Mouse (Mus musculus): Measurements from ENCODE around the gene Kat14. TPM values are rescaled to one million over a fixed set of nuclear protein-coding genes. Genes with fewer than 3 reads are reported as not detected.
"Not testable (repeated sequence)": the region's sequence is repeated elsewhere in the genome, so short reads cannot be mapped to it uniquely, and the experiment has no call there.

The Kat14 gene
- polyA plus RNA-seq, 1 experiment from 2014 or later: 51.3 TPM

GRCm38 (mm10) chr2:144338149-144338548 lies 30.6 kb upstream of the Kat14 start:
- not testable (repeated sequence) for H3K27ac ChIP-seq; H3K9me3 ChIP-seq; H3K9ac ChIP-seq; ATAC-seq (ENCODE audit: insufficient number of reproducible peaks, insufficient read depth, low FRiP score, low TSS enrichment); H3K4me2 ChIP-seq (replicated peaks); H3K4me3 ChIP-seq; H3K4me1 ChIP-seq; H3K36me3 ChIP-seq
- WGBS: 76% methylated on average over 6 of the region's 6 CpGs
- H3K27me3 ChIP-seq: peaks cover 25% of the 10 kb centered on the region

DNA sequence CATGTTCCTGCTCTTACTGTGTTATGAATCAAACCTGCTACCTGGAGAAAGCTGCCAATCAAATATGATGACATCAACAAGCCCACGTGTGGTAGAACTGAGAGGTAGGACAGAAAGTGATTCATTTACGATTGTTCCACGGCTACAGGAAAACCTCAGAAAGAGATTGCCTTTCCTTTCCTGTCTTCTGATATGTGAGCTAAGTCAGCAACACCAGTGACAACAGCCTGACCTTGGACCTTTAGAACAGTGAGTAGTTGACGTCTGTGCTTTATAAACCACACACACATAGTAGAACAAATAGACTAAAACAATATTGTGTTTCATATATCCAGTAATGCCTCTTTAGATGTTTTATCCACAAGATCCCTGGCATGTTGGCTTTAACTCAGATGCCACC lies 25.6 kb upstream of the Kat14 start:
- Histone ChIP-seq H3K4me3 (no peak overlapping the region), H3K27me3 (no peaks in the 10 kb centered on the region), H3K4me2 (replicated peaks) (no peak overlapping the region), H3K36me3 (no peaks in the 10 kb centered on the region), H3K9me3 (no peaks in the 10 kb centered on the region), H3K27ac (no peak overlapping the region), H3K4me1 (no peaks in the 10 kb centered on the region), H3K9ac (no peak overlapping the region)
- 80% methylated on average over 4 of the region's 4 CpGs for WGBS
- no peak for ATAC-seq (ENCODE audit: insufficient number of reproducible peaks, insufficient read depth, low FRiP score, low TSS enrichment)

- H3K4me1 ChIP-seq: no peaks in the 10 kb centered on the region
- 61% methylated on average over 3 of the region's 3 CpGs for WGBS
- H3K27ac ChIP-seq: no peak overlapping the region
- H3K9me3 ChIP-seq: no peaks in the 10 kb centered on the region
- H3K27me3 ChIP-seq: no peaks in the 10 kb centered on the region
- H3K4me2 ChIP-seq (replicated peaks): no peak overlapping the region
- no peak overlapping the region for H3K9ac ChIP-seq
- no peaks in the 10 kb centered on the region for H3K36me3 ChIP-seq
- no peak overlapping the region for H3K4me3 ChIP-seq
- ATAC-seq (ENCODE audit: insufficient number of reproducible peaks, insufficient read depth, low FRiP score, low TSS enrichment): no peak
These were observed 20.3 kb upstream of the Kat14 start for GRCm38 (mm10) chr2:144348525-144348924.

GRCm38 (mm10) chr2:144352843-144353242 lies 15.9 kb upstream of the Kat14 start:
- H3K36me3 ChIP-seq: no peaks in the 10 kb centered on the region
- H3K9me3 ChIP-seq: no peaks in the 10 kb centered on the region
- no peak overlapping the region for H3K4me3 ChIP-seq
- H3K9ac ChIP-seq: no peak overlapping the region
- H3K4me1 ChIP-seq: no peaks in the 10 kb centered on the region
- ATAC-seq (ENCODE audit: insufficient number of reproducible peaks, insufficient read depth, low FRiP score, low TSS enrichment): no peak
- 88% methylated on average over 11 of the region's 11 CpGs for WGBS
- no peaks in the 10 kb centered on the region for H3K27me3 ChIP-seq
- H3K4me2 ChIP-seq (replicated peaks): no peak overlapping the region
- H3K27ac ChIP-seq: no peak overlapping the region

DNA sequence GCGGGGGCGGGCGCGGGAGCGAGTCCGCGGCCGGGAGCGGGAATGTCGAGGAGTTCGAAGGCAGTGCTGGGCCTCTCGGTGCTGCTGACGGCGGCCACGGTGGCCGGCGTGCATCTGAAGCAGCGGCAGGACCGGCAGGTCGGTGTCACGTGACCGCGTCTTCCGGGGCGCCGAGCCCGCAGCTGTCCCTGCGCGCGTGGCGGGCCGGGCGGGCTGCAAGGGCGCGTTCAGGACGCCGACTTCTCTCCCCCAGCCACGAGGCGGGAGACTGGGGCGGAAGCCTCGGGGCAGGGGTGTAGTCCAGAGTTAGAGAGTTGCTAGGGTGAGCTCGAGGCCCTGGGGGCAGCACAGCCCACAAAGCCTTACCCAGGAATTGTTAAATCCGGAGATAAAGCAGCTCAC lies 238 bp downstream of the Kat14 start:
- H3K9me3 ChIP-seq: no peaks in the 10 kb centered on the region
- peak; percentile 64 for ATAC-seq (ENCODE audit: insufficient number of reproducible peaks, insufficient read depth, low FRiP score, low TSS enrichment)
- under 1% methylated on average over 32 of the region's 43 CpGs for WGBS

DNA sequence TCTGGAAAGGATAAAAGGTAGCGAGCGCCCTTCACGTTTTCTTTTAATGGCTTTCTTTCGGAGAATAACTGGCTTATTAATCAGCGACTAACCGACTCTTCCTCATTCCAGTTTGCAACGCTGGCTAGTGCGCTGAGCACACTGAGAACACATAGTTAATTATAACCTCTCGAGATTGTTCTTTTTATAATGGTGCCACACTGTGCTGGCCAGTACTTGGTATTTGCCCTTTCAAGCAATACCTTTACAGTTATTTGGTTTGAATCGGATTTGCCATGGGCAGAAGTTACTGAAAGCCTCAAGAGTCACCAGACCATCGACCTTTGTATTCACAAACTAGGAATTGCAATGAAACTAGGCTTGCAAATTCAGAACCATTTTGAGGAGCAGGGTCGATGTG lies 728 bp downstream of the Kat14 start:
- no peak for ATAC-seq (ENCODE audit: insufficient number of reproducible peaks, insufficient read depth, low FRiP score, low TSS enrichment)
- no peaks in the 10 kb centered on the region for H3K9me3 ChIP-seq
- H3K4me2 ChIP-seq (replicated peaks): peak overlapping the region; percentile 72
- no peaks in the 10 kb centered on the region for H3K27me3 ChIP-seq
- H3K36me3 ChIP-seq: peaks cover 13% of the 10 kb centered on the region
- H3K27ac ChIP-seq: peak overlapping the region; percentile 94
- 3% methylated on average over 12 of the region's 12 CpGs for WGBS
- peaks cover 12% of the 10 kb centered on the region; the same call in 1 of the 2 replicates for H3K4me1 ChIP-seq
- H3K4me3 ChIP-seq: peak overlapping the region; percentile 87
- peak overlapping the region; percentile 80 for H3K9ac ChIP-seq

More for the DNA sequence above, 238 bp downstream of the Kat14 start:
- Histone ChIP-seq H3K9ac (peak overlapping the region; percentile 80), H3K27me3 (no peaks in the 10 kb centered on the region), H3K4me3 (peak overlapping the region; percentile 87), H3K4me2 (replicated peaks) (peak overlapping the region; percentile 72), H3K27ac (peak overlapping the region; percentile 94), H3K4me1 (peaks cover 12% of the 10 kb centered on the region; the same call in 1 of the 2 replicates), H3K36me3 (peaks cover 11% of the 10 kb centered on the region)

DNA sequence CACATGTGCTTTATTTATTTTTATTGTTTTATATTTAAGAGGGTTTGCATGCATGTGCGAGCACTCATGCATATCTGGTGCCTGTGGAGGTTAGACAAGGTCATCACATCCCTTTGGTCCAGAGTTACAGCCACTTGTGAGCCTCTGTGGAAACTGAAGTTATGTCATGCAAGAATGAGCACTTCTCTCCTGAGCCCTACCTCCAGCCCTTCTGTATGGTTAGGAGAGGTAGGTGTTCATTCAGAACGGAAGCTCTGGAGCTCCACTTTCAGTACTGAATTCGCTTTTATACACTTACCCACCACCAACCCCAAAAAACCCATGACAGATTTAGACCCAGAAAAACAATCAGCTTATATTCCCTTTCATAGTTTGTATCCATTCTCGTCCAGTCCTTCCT lies 2.8 kb downstream of the Kat14 start:
- 90% methylated on average over 4 of the region's 4 CpGs for WGBS
- H3K27ac ChIP-seq: no peak overlapping the region
- ATAC-seq (ENCODE audit: insufficient number of reproducible peaks, insufficient read depth, low FRiP score, low TSS enrichment): no peak
- H3K36me3 ChIP-seq: peaks cover 33% of the 10 kb centered on the region
- no peaks in the 10 kb centered on the region for H3K9me3 ChIP-seq
- H3K27me3 ChIP-seq: no peaks in the 10 kb centered on the region
- peaks cover 12% of the 10 kb centered on the region; the same call in 1 of the 2 replicates for H3K4me1 ChIP-seq
- H3K4me2 ChIP-seq (replicated peaks): no peak overlapping the region
- H3K9ac ChIP-seq: no peak overlapping the region
- no peak overlapping the region for H3K4me3 ChIP-seq

GRCm38 (mm10) chr2:144373063-144373462 lies 4.3 kb downstream of the Kat14 start:
- Histone ChIP-seq H3K36me3 (peaks cover 46% of the 10 kb centered on the region), H3K9ac (no peak overlapping the region), H3K4me3 (no peak overlapping the region), H3K27ac (no peak overlapping the region), H3K9me3 (no peaks in the 10 kb centered on the region), H3K4me1 (peaks cover 12% of the 10 kb centered on the region; the same call in 1 of the 2 replicates), H3K27me3 (no peaks in the 10 kb centered on the region), H3K4me2 (replicated peaks) (no peak overlapping the region)
- WGBS: 89% methylated on average over 9 of the region's 9 CpGs
- ATAC-seq (ENCODE audit: insufficient number of reproducible peaks, insufficient read depth, low FRiP score, low TSS enrichment): no peak

DNA sequence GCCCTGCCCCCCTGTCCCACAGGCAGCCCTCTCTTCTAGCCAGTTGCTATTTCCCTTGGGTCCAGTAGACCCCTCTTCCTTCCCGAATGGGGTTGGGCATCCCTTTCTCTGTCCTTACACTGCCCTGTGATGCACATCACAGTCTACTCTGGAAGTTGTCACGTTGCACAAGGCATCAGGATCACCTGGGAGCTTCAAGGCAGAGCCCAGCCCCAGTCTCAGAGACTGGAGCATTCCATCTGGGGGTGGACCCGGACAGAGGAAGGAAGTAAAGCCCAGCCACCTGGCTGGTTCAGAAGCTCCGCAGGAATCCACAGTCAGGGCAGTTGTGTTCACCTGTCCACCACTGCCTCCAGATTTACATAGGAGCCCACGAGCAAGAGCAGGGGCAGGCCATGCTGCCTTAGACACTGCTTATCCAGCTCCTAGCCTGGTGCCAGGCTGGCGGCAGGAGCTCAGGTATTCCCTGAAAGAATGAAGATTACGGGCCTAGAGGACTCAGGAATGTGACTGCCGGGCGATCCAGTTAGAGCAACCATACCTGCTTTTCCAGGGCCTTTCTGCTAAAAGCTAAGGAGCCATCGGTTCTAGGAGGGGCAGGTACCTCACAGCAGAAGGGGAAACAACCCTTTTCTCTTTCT lies 6.4 kb downstream of the Kat14 start:
- Histone ChIP-seq H3K36me3 (peaks cover 65% of the 10 kb centered on the region), H3K9me3 (no peaks in the 10 kb centered on the region), H3K4me2 (replicated peaks) (no peak overlapping the region), H3K4me1 (peaks cover 7% of the 10 kb centered on the region; the same call in 1 of the 2 replicates), H3K27ac (no peak overlapping the region), H3K4me3 (no peak overlapping the region), H3K9ac (no peak overlapping the region), H3K27me3 (no peaks in the 10 kb centered on the region)
- ATAC-seq (ENCODE audit: insufficient number of reproducible peaks, insufficient read depth, low FRiP score, low TSS enrichment): no peak
- WGBS: 81% methylated on average over 10 of the region's 10 CpGs

DNA sequence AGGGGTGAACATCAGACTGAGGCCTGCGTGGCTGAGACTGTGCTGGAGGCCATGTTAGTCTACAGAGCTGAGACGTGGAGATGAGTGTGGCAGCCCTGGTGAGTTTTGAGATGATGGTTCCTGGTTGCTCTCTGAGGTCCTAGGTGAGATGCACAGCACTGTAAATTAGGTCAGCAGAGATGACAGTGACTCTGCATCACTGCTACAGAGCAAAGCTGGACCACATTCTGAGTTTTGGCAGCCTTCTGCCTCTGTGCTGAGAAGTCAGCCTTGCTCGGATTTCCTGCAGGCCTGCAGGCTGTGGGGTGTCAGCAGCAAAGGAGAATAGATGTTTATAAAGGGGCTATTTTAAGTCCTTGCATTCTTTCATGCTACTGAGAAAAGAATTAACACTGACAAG lies 12.5 kb downstream of the Kat14 start:
- ATAC-seq (ENCODE audit: insufficient number of reproducible peaks, insufficient read depth, low FRiP score, low TSS enrichment): no peak
- no peaks in the 10 kb centered on the region for H3K9me3 ChIP-seq
- no peak overlapping the region for H3K9ac ChIP-seq
- no peaks in the 10 kb centered on the region for H3K4me1 ChIP-seq
- H3K27me3 ChIP-seq: no peaks in the 10 kb centered on the region
- H3K4me2 ChIP-seq (replicated peaks): no peak overlapping the region
- no peak overlapping the region for H3K27ac ChIP-seq
- H3K36me3 ChIP-seq: peaks cover 89% of the 10 kb centered on the region
- no peak overlapping the region for H3K4me3 ChIP-seq
- 82% methylated on average over 3 of the region's 3 CpGs for WGBS

GRCm38 (mm10) chr2:144381741-144382140 lies 13.0 kb downstream of the Kat14 start:
- Histone ChIP-seq H3K27ac (no peak overlapping the region), H3K27me3 (no peaks in the 10 kb centered on the region), H3K4me2 (replicated peaks) (no peak overlapping the region), H3K36me3 (peaks cover 86% of the 10 kb centered on the region), H3K4me1 (no peaks in the 10 kb centered on the region), H3K9ac (no peak overlapping the region), H3K9me3 (no peaks in the 10 kb centered on the region), H3K4me3 (no peak overlapping the region)
- ATAC-seq (ENCODE audit: insufficient number of reproducible peaks, insufficient read depth, low FRiP score, low TSS enrichment): no peak
- WGBS: 96% methylated on average over 4 of the region's 4 CpGs

- Histone ChIP-seq H3K4me1 (no peaks in the 10 kb centered on the region), H3K9me3 (no peaks in the 10 kb centered on the region), H3K27me3 (no peaks in the 10 kb centered on the region), H3K27ac (no peak overlapping the region), H3K4me2 (replicated peaks) (no peak overlapping the region), H3K4me3 (no peak overlapping the region), H3K36me3 (peaks cover 79% of the 10 kb centered on the region), H3K9ac (no peak overlapping the region)
- ATAC-seq (ENCODE audit: insufficient number of reproducible peaks, insufficient read depth, low FRiP score, low TSS enrichment): no peak
- 86% methylated on average over 7 of the region's 7 CpGs for WGBS
These were observed 13.9 kb downstream of the Kat14 start for GRCm38 (mm10) chr2:144382624-144383138.

Measured in embryonic facial prominence, embryonic 12.5 days (tissue).